Mouse (Mus musculus): Measurements from ENCODE around the gene Deup1. TPM values are rescaled to one million over a fixed set of nuclear protein-coding genes. Genes with fewer than 3 reads are reported as not detected.

The Deup1 gene
- total and polyA plus RNA-seq, 3 experiments = 0.16 TPM; not detected in 2

DNA sequence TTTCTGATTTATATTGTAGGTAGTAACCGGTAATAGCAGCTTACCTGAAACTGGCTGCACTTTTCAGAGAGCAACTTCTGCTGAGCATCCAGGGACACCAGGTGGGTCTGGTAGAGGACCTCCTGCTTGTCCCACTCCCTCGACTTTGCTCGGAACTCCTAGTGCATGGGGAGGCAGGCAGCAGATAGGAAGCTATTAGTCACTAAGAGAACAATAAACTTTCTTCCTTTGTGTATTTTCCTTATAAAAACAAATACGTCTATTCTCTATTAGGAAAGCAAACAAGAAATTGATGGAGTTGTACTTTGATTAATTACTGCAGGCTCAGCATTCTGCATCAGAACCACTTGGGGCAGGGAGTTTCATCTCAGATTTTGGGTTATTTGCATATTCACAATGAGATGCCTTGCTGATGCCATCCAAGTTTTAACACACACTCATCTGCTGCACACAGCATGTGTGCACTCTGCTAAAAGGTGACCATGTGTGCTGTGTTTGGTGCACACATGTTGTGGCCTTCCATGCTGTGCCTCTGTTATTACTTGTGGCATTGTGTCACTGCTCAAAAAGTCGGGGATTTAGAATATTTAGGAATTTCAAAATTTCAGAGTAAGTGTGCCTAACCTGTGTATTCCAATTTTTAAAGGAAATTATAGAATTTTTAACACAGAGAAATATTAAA is 26.7 kb downstream of the Deup1 start:
- H3K4me3 ChIP-seq = no peak overlapping the region
- H3K27ac ChIP-seq = peak overlapping the region; percentile 13; the same call in 1 of the 2 replicates
- no peak for DNase-seq
- intact Hi-C loops (cut with DNase I) = no loop called here
- H3K9ac ChIP-seq (ENCODE audit: low read depth, low read length) = no peak overlapping the region
- TF ChIP-seq CTCF (IDR thresholded peaks at IDR 0.05) (no peak), EP300 (IDR thresholded peaks at IDR 0.05; ENCODE audit: insufficient read depth, low read depth, low read length) (no peak), POLR2A (IDR thresholded peaks at IDR 0.05; ENCODE audit: insufficient read depth, low read depth, low read length) (no peak)
- H3K4me1 ChIP-seq (ENCODE audit: control insufficient read depth, insufficient read depth, low read length) = peaks cover 1% of the 10 kb centered on the region
- WGBS = 52% methylated on average over 5 of the region's 5 CpGs
- no peaks in the 10 kb centered on the region for H3K79me2 ChIP-seq (replicated peaks; ENCODE audit: control insufficient read depth, insufficient read depth, low read length)
- H3K27me3 ChIP-seq (ENCODE audit: control insufficient read depth, insufficient read depth, low read length) = no peaks in the 10 kb centered on the region
- H3K36me3 ChIP-seq (ENCODE audit: control insufficient read depth, insufficient read depth, low read length) = no peaks in the 10 kb centered on the region

DNA sequence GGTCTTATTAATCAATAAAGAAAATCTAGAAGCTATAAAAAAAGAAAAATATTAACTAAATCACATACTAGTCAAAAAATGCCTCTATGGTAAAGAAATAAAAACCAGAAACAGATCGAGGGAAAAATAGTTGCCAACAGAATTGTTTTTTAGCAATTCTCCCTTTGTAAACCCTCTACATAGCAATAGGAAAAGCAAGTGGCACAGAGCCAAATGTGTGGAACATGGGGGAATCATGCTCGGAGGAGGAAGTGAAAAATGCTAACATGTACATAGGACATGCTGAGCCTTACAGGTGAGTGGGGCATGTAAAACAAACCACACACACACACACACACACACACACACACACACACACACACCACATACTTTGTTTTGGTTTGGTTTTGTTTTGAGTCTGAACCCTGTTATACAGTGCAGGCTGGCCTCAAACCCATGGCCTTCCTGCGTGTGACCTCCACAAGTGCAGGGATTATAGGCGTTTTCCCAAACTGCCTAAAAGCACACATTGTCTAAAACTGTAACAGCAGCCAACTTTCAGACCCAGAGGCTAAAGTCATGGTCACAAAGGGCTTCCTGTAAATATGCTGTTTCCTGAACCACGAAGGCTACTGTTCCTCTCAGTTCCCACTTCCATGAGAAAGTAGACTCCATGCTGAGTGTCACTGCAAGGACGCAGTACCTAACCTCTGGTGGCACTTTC is 27.4 kb downstream of the Deup1 start:
- peaks cover 1% of the 10 kb centered on the region for H3K4me1 ChIP-seq (ENCODE audit: control insufficient read depth, insufficient read depth, low read length)
- no peaks in the 10 kb centered on the region for H3K36me3 ChIP-seq (ENCODE audit: control insufficient read depth, insufficient read depth, low read length)
- no peaks in the 10 kb centered on the region for H3K79me2 ChIP-seq (replicated peaks; ENCODE audit: control insufficient read depth, insufficient read depth, low read length)
- H3K27me3 ChIP-seq (ENCODE audit: control insufficient read depth, insufficient read depth, low read length) = no peaks in the 10 kb centered on the region
- no peak overlapping the region for H3K9ac ChIP-seq (ENCODE audit: low read depth, low read length)
- no peak overlapping the region for H3K4me3 ChIP-seq
- WGBS = 41% methylated on average over 6 of the region's 6 CpGs
- peak overlapping the region; percentile 13; the same call in 1 of the 2 replicates for H3K27ac ChIP-seq
- intact Hi-C loops (cut with DNase I) = no loop called here
- no peak for DNase-seq
- TF ChIP-seq EP300 (IDR thresholded peaks at IDR 0.05; ENCODE audit: insufficient read depth, low read depth, low read length) (0 out of 2 replicates have a peak, but pooled peaks have one; percentile 30), POLR2A (IDR thresholded peaks at IDR 0.05; ENCODE audit: insufficient read depth, low read depth, low read length) (no peak)

DNA sequence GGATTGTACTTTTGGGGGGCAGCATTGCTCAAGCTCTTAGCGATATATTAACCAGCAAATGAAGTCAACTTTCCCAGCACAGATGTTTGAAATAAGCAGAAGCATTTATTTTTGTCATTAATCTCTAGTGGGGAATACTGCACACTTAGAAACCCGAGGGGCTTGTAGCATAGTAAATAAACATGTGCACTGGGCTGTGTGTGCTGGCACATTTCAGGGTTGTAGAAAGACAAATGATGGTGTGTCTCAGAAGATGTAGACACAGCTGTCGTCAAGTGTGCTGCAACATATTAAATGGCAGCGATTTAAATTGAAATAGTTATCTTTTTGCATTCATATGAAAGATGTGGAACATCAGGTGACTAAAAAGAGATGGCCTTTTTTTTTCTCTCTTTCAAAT is 31.1 kb downstream of the Deup1 start:
- H3K27ac ChIP-seq = no peak overlapping the region
- intact Hi-C loops (cut with DNase I) = no loop called here
- no peak overlapping the region for H3K9ac ChIP-seq (ENCODE audit: low read depth, low read length)
- peaks cover 1% of the 10 kb centered on the region for H3K4me1 ChIP-seq (ENCODE audit: control insufficient read depth, insufficient read depth, low read length)
- no peaks in the 10 kb centered on the region for H3K36me3 ChIP-seq (ENCODE audit: control insufficient read depth, insufficient read depth, low read length)
- 62% methylated on average over 4 of the region's 4 CpGs for WGBS
- TF ChIP-seq POLR2A (IDR thresholded peaks at IDR 0.05; ENCODE audit: insufficient read depth, low read depth, low read length) = no peak
- TF ChIP-seq EP300 (IDR thresholded peaks at IDR 0.05; ENCODE audit: insufficient read depth, low read depth, low read length) = no peak
- TF ChIP-seq CTCF (IDR thresholded peaks at IDR 0.05) = no peak
- no peaks in the 10 kb centered on the region for H3K27me3 ChIP-seq (ENCODE audit: control insufficient read depth, insufficient read depth, low read length)
- no peak for DNase-seq
- H3K79me2 ChIP-seq (replicated peaks; ENCODE audit: control insufficient read depth, insufficient read depth, low read length) = no peaks in the 10 kb centered on the region
- no peak overlapping the region for H3K4me3 ChIP-seq

DNA sequence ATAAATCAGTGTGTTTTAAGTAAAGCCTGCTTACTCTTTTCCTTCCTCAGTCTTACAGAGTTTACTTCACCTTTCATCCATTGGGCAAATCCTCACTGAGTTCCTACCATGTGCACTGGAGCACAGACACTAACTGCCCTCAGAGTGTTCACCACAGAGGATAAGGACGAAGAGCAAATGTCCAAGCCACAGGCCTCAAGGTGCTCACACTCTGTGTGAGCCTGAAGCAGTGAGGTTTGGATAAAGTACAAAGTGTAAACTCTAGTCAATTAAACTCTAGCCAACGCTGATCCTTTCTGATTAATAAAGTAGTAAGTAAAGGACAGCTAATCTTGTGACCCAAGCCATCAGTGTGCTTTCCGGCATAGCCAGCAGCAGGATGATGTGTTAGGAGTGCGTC is 33.6 kb downstream of the Deup1 start:
- H3K79me2 ChIP-seq (replicated peaks; ENCODE audit: control insufficient read depth, insufficient read depth, low read length) = no peaks in the 10 kb centered on the region
- no peak for DNase-seq
- no peaks in the 10 kb centered on the region for H3K27me3 ChIP-seq (ENCODE audit: control insufficient read depth, insufficient read depth, low read length)
- no peak overlapping the region for H3K9ac ChIP-seq (ENCODE audit: low read depth, low read length)
- H3K4me1 ChIP-seq (ENCODE audit: control insufficient read depth, insufficient read depth, low read length) = no peaks in the 10 kb centered on the region
- H3K4me3 ChIP-seq = no peak overlapping the region
- no peak overlapping the region for H3K27ac ChIP-seq
- intact Hi-C loops (cut with DNase I) = no loop called here
- WGBS = 90% methylated on average over 4 of the region's 4 CpGs
- no peaks in the 10 kb centered on the region for H3K36me3 ChIP-seq (ENCODE audit: control insufficient read depth, insufficient read depth, low read length)
- TF ChIP-seq EP300 (IDR thresholded peaks at IDR 0.05; ENCODE audit: insufficient read depth, low read depth, low read length) (no peak), CTCF (IDR thresholded peaks at IDR 0.05) (no peak), POLR2A (IDR thresholded peaks at IDR 0.05; ENCODE audit: insufficient read depth, low read depth, low read length) (no peak)

DNA sequence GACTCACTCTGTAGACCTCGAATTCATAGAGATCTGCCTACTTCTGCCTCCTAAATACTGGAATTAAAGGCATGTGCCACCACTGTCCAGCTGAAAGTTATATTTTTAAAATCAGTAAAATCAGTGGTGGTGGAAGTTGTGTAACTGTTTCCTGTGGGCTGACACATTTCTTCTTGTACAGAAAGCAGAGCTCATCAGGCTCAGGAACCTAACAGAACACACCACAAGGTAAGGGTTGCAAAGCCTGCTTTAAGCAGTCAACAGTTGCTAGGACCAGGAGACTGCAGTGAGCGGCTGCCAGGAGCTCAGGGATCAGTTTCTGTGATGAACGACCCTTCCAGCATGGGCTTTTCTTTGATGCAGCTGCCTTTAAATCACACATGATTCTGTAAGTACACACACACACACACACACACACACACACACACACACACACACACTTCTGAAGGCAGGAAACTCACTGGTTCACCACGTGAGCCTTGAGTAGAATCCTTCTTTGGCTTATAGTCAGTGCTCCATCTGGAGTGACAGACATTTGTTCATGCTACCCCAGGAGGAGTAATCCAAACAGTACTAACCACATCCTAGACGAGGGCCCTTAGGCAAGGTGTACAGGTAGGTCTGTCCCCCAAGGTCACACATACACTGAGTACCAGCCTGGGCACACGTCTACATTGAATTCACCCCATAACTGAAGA is 40.4 kb downstream of the Deup1 start:
- TF ChIP-seq POLR2A (IDR thresholded peaks at IDR 0.05; ENCODE audit: insufficient read depth, low read depth, low read length) (no peak), CTCF (IDR thresholded peaks at IDR 0.05) (no peak), EP300 (IDR thresholded peaks at IDR 0.05; ENCODE audit: insufficient read depth, low read depth, low read length) (no peak)
- Histone ChIP-seq H3K4me1 (ENCODE audit: control insufficient read depth, insufficient read depth, low read length) (no peaks in the 10 kb centered on the region), H3K4me3 (no peak overlapping the region), H3K9ac (ENCODE audit: low read depth, low read length) (no peak overlapping the region), H3K36me3 (ENCODE audit: control insufficient read depth, insufficient read depth, low read length) (no peaks in the 10 kb centered on the region), H3K27ac (no peak overlapping the region), H3K27me3 (ENCODE audit: control insufficient read depth, insufficient read depth, low read length) (no peaks in the 10 kb centered on the region), H3K79me2 (replicated peaks; ENCODE audit: control insufficient read depth, insufficient read depth, low read length) (no peaks in the 10 kb centered on the region)
- intact Hi-C loops (cut with DNase I) = no loop called here
- DNase-seq = no peak
- WGBS = 69% methylated on average over 6 of the region's 6 CpGs

Data from heart, adult 2 months (tissue).